Mouse (Mus musculus) CH12F3 (cell line): ENCODE results near the gene Npb.
"Not testable (repeated sequence)": the region's sequence is repeated elsewhere in the genome, so short reads cannot be mapped to it uniquely, and the experiment has no call there.

Experiments
- in situ Hi-C: fragments of 300-500 bp; cut with MboI; formaldehyde crosslinking; loops from 2 replicates; pipeline ENCODE4 v1.14.3; 2020; ENCODE audit warnings: low sequenced_read_pairs

Gene Npb

GRCm38 (mm10) chr11:120579316-120580107 lies 28.8 kb upstream of the Npb start:
- in situ Hi-C loops: no loop called here

- in situ Hi-C loops: no loop called here
These were observed 28.1 kb upstream of the Npb start for GRCm38 (mm10) chr11:120580190-120580589.

- in situ Hi-C loops: no loop called here
These were observed 27.4 kb upstream of the Npb start for GRCm38 (mm10) chr11:120580871-120581331.

- in situ Hi-C loops: no loop called here
These were observed 26.6 kb upstream of the Npb start, which contains the start of gene Arhgdia for GRCm38 (mm10) chr11:120581490-120582267. Gene Arhgdia, minus strand, starts transcription at chr11:120581624.

- in situ Hi-C loops: no loop called here
These were observed 25.9 kb upstream of the Npb start for GRCm38 (mm10) chr11:120582268-120582981.

GRCm38 (mm10) chr11:120582982-120583293 lies 25.3 kb upstream of the Npb start:
- in situ Hi-C loops: not testable (repeated sequence)

- in situ Hi-C loops: no loop called here
These were observed 24.3 kb upstream of the Npb start for GRCm38 (mm10) chr11:120583937-120584336.

GRCm38 (mm10) chr11:120588531-120588930 lies 19.7 kb upstream of the Npb start:
- in situ Hi-C loops: no loop called here

- in situ Hi-C loops: no loop called here
These were observed 10.7 kb upstream of the Npb start for GRCm38 (mm10) chr11:120597240-120598235.

- in situ Hi-C loops: no loop called here
These were observed 9.8 kb upstream of the Npb start, which contains the start of the genes Alyref and Anapc11 for GRCm38 (mm10) chr11:120598283-120598989. Gene Alyref, minus strand, starts transcription at chr11:120598365. Gene Anapc11, plus strand, starts transcription at chr11:120598421.

- in situ Hi-C loops: no loop called here
These were observed 9.2 kb upstream of the Npb start for GRCm38 (mm10) chr11:120598990-120599549.

- in situ Hi-C loops: no loop called here
These were observed 7.6 kb upstream of the Npb start for GRCm38 (mm10) chr11:120600716-120601115.

- in situ Hi-C loops: no loop called here
These were observed 4.7 kb upstream of the Npb start for GRCm38 (mm10) chr11:120603545-120603944.

GRCm38 (mm10) chr11:120605667-120606066 lies 2.6 kb upstream of the Npb start:
- in situ Hi-C loops: no loop called here

- in situ Hi-C loops: no loop called here
These were observed 1.5 kb upstream of the Npb start for GRCm38 (mm10) chr11:120606764-120607163.

- in situ Hi-C loops: no loop called here
These were observed 973 bp downstream of the Npb start for GRCm38 (mm10) chr11:120609250-120609649.

GRCm38 (mm10) chr11:120610477-120611046 lies 2.3 kb downstream of the Npb start:
- in situ Hi-C loops: no loop called here

- in situ Hi-C loops: no loop called here
These were observed 4.5 kb downstream of the Npb start for GRCm38 (mm10) chr11:120612763-120613162.

- in situ Hi-C loops: no loop called here
These were observed 5.2 kb downstream of the Npb start for GRCm38 (mm10) chr11:120613481-120613972.
